Mouse (Mus musculus) thymus, postnatal 4 days (tissue): ENCODE results near the gene Upp2.

ENCODE experiments used
- DNase-seq: peaks from one replicate; pipeline ENCODE4 v3.0.0; 2021

Upp2 gene

GRCm38 (mm10) chr2:58626136-58626769, 59.2 kb downstream of the Upp2 start:
- DNase-seq: no peak

- no peak for DNase-seq
Measured at GRCm38 (mm10) chr2:58627981-58628380, 60.9 kb downstream of the Upp2 start.

GRCm38 (mm10) chr2:58628993-58629392, 61.9 kb downstream of the Upp2 start:
- no peak for DNase-seq

- DNase-seq: no peak
Measured at GRCm38 (mm10) chr2:58629440-58629839, 62.3 kb downstream of the Upp2 start.

- no peak for DNase-seq
Measured at GRCm38 (mm10) chr2:58633791-58634190, 66.7 kb downstream of the Upp2 start.

- DNase-seq: no peak
Measured at GRCm38 (mm10) chr2:58641761-58642555, 74.9 kb downstream of the Upp2 start.

- DNase-seq: no peak
Measured at GRCm38 (mm10) chr2:58645667-58646066, 78.6 kb downstream of the Upp2 start.

GRCm38 (mm10) chr2:58655169-58655568, 88.1 kb downstream of the Upp2 start:
- DNase-seq: no peak

GRCm38 (mm10) chr2:58656959-58657358, 89.9 kb downstream of the Upp2 start:
- DNase-seq: no peak

- no peak for DNase-seq
Measured at GRCm38 (mm10) chr2:58657855-58658254, 90.8 kb downstream of the Upp2 start.

- DNase-seq: no peak
Measured at GRCm38 (mm10) chr2:58660591-58660990, 93.5 kb downstream of the Upp2 start.

GRCm38 (mm10) chr2:58661116-58661515, 94.0 kb downstream of the Upp2 start:
- DNase-seq: no peak

- no peak for DNase-seq
Measured at GRCm38 (mm10) chr2:58662661-58663060, 95.6 kb downstream of the Upp2 start.

- no peak for DNase-seq
Measured at GRCm38 (mm10) chr2:58663404-58664120, 96.5 kb downstream of the Upp2 start.

GRCm38 (mm10) chr2:58665081-58665814, 98.2 kb downstream of the Upp2 start:
- DNase-seq: peak; percentile 86

GRCm38 (mm10) chr2:58667298-58667697, 100.2 kb downstream of the Upp2 start:
- no peak for DNase-seq

- peak; percentile 37 for DNase-seq
Measured at GRCm38 (mm10) chr2:58667991-58668390, 100.9 kb downstream of the Upp2 start.

GRCm38 (mm10) chr2:58669114-58669513, 102.0 kb downstream of the Upp2 start:
- DNase-seq: no peak

- no peak for DNase-seq
Measured at GRCm38 (mm10) chr2:58672520-58672919, 105.4 kb downstream of the Upp2 start.

- DNase-seq: no peak
Measured at GRCm38 (mm10) chr2:58679968-58680367, 112.9 kb downstream of the Upp2 start.

GRCm38 (mm10) chr2:58680794-58681193, 113.7 kb downstream of the Upp2 start:
- peak; percentile 69 for DNase-seq

GRCm38 (mm10) chr2:58681394-58681793, 114.3 kb downstream of the Upp2 start:
- DNase-seq: no peak

- DNase-seq: no peak
Measured at GRCm38 (mm10) chr2:58697501-58697900, 130.4 kb downstream of the Upp2 start.
